Mouse (Mus musculus): ENCODE data around the gene Rpusd3.
A peak's percentile ranks its signal among the peaks of the same experiment; 100 is the strongest.

Gene Rpusd3

DNA sequence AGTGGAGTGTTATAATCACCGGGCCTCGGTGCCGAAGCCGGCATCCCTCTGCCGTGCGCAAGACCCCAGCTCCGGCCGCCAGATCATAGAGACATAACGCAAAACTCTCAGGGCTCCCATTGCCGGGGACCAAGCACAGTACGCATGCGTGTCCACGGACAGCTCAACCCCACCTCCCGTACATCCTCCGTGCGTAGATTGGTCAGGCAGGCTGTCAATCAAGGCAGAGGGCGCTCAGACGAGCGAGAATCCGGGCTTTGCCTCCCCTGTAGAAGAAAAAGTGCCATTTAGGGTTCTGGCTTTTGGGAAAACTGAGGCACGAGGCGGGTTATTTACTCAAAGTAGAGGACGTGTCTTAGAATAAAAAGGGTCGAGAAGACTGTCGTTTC lies at the start of gene Rpusd3:
Gene Rpusd3, minus strand, starts transcription at position 142 of the 389 bp plus-strand sequence.
- DNase-seq, result peak; percentile 94

- DNase-seq, result no peak
These were observed 49.4 kb upstream of the Rpusd3 start for GRCm38 (mm10) chr6:113468512-113468911.

- no peak for DNase-seq
These were observed 46.5 kb upstream of the Rpusd3 start for GRCm38 (mm10) chr6:113465602-113466001.

GRCm38 (mm10) chr6:113464040-113464439 lies 44.9 kb upstream of the Rpusd3 start:
- DNase-seq, result no peak

DNA sequence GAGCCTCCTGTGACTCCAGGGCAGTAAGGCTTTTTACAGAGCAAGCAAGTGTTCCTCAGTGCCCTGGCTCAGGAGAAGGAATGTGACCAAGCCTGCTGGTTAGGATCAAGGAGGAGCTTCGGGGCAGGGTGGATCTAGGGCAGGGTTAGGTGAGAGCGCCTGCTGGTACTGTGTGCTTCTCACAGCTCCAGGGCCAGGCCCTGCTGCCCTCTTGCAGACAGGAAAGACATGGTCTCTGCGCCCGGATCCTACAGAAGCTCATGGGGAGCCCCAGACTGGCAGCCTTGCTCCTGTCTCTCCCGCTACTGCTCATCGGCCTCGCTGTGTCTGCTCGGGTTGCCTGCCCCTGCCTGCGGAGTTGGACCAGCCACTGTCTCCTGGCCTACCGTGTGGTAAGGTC lies 39.5 kb upstream of the Rpusd3 start:
- peak; percentile 68 for DNase-seq

DNA sequence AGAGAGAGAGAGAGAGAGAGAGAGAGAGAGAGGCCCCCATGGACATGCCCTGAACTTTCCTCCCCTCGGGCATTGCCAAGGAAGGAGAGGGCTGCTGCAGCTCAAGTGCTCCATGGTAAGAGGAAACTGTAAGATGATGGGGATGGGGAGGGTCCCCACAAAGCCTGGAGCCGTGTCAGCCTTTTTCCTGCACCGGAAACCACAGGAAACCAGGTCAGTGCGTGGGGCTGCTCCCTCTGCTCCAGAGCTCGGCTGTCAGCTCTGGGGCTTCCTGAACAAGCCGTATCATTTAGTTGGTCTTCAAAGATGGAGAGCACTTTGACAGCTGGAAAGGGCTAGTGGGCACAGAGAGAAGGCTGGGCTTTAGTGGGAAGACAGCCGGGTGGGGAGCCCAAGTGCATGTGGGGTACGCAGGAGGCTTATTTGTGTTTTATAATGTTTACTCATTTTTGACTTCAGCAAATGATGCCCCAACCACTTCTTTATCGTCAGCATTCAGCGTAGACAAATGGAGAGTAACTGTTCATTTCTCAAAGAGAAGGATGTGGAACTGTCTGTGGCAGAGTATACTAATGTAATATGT lies 38.9 kb upstream of the Rpusd3 start, which contains the start of gene Il17re:
Gene Il17re, plus strand, starts transcription at position 533 of the 583 bp plus-strand sequence.
- no peak for DNase-seq

GRCm38 (mm10) chr6:113455007-113455406 lies 35.9 kb upstream of the Rpusd3 start:
- DNase-seq, result no peak

GRCm38 (mm10) chr6:113451839-113452238 lies 32.7 kb upstream of the Rpusd3 start:
- DNase-seq, result peak; percentile 35

DNA sequence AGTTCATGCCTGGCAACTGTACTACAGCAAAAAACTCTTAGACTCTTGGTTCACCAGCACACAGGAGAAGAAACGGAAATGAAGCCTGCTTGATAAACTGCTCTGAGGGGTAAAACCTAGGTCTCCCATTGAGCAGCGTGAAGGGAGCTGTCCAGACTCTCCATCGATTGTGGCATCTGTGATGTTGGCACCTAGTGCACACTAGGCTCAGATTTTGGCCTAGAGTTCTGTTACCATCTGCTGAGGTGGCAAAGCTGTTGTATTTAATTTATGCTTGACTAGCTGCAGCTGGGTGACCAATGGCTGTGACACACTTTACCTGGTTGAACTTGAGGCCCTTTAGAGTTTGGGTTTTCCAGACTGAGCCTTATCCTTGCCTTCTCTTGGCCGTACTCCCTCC lies 28.5 kb upstream of the Rpusd3 start:
- no peak for DNase-seq

- no peak for DNase-seq
These were observed 25.2 kb upstream of the Rpusd3 start for GRCm38 (mm10) chr6:113444207-113444965.

DNA sequence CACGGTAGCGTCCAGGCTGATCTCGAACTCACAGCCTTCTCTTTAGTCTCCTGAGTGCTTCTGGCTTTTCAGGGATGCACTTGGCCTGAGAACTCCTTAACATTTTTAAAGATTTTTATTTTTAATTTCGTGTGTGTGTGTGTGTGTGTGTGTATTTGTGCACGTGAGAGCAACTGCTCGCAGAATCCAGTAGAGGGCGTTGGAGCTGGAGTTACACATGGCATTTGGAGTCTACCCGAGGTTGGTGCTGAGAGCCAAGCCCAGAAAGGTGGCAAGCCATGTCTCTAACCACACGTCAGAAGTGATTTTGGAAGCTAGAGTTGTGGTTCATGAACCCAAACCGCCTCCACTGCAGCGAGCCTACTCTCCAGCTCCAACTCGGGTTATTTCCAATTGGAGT lies 24.0 kb upstream of the Rpusd3 start:
- no peak for DNase-seq

GRCm38 (mm10) chr6:113442442-113443090 lies 23.4 kb upstream of the Rpusd3 start, which contains the start of gene Jagn1:
Jagn1 (plus strand) TSS chr6:113442569.
- DNase-seq, result peak; percentile 93

DNA sequence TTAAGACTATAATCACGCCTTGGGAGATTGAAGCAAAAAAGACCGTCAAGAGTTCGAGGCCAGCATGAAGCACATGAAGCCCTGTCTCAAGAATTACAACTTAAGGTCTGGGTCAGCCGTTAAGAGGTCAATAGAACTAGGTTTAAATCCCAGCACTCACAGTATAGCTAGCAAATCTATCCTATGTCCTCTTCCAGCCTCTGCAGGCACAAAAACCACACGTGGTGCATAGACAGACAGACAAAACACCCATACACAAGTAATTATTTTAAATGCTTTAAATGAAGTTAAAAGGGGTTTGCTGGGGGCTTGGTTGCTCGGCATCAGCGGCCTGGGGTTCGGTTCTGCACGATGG lies 22.9 kb upstream of the Rpusd3 start:
- DNase-seq, result no peak

GRCm38 (mm10) chr6:113441147-113441680 lies 22.1 kb upstream of the Rpusd3 start:
- peak; percentile 71 for DNase-seq

DNA sequence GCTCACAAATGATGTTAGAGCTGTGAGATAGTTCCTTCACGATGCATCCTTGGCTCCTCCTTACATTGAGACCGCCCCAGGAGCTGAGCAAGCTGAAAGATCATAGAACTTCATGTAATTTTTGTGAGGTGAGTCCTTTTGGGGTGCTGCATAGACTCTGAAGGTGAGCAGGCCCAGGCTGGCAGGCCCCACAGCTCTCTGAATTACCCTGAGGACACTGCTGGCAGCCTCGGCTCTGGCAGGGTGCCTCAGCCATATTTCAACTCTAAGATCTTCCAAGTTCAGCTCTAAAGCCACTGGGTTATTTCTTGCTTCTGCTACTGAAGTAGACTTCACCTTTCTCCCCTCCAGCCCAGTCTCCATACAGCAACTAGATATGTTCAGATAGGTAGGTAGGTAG lies 21.5 kb upstream of the Rpusd3 start:
- no peak for DNase-seq

- peak; percentile 35 for DNase-seq
These were observed 19.7 kb upstream of the Rpusd3 start for GRCm38 (mm10) chr6:113438721-113439430.

GRCm38 (mm10) chr6:113437135-113437534 lies 18.0 kb upstream of the Rpusd3 start:
- no peak for DNase-seq

GRCm38 (mm10) chr6:113435664-113436205 lies 16.6 kb upstream of the Rpusd3 start, which contains the start of gene Cidec:
Cidec (minus strand) TSS chr6:113435760.
- no peak for DNase-seq

GRCm38 (mm10) chr6:113434691-113435090 lies 15.6 kb upstream of the Rpusd3 start:
- no peak for DNase-seq

- DNase-seq, result no peak
These were observed 14.5 kb upstream of the Rpusd3 start for GRCm38 (mm10) chr6:113433661-113434060.

- DNase-seq, result no peak
These were observed 12.7 kb upstream of the Rpusd3 start for GRCm38 (mm10) chr6:113431801-113432200.

DNA sequence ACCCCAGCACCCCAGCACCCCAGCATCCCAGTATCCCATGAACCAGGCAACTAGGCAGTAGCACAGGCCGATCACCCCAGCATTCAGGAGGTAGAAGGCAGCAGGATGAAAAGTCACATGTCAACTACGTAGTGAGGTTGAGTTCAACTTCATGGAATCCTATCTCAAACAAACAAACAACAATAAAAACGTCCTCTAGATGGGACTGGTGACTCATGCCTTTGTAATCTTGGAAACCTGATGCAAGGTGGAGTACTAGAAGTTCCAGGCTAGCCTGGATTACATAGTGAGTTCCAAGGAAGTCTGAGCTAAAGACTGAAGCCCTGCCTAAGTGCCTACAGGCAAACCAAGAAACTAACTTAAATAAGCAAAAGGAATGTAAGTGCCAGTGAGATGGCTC lies 11.7 kb upstream of the Rpusd3 start:
- no peak for DNase-seq

GRCm38 (mm10) chr6:113429965-113430364 lies 10.8 kb upstream of the Rpusd3 start:
- DNase-seq, result no peak

Data from kidney, adult 11 months (tissue).